Mouse (Mus musculus) left cerebral cortex, postnatal 25 days (tissue): ENCODE results near the gene Lef1. TPM values are rescaled to one million over a fixed set of nuclear protein-coding genes. Genes with fewer than 3 reads are reported as not detected.

Experiments used
- DNase-seq, 2 experiments: peaks; one replicate each; pipeline ENCODE4 v3.0.0; 2022; ENCODE audit warnings: low spot score in 2 of 2, mixed read lengths in 1 of 2
- intact Hi-C: fragments of 180-260 bp; cut with DNase I; formaldehyde crosslinking; loops from one replicate; pipeline ENCODE4 v1.15.1; 2025
- total RNA-seq, 2 experiments: library from RNA; stranded (reverse); gene quantifications; 2 replicates each; pipeline ENCODE4 v1.2.3; 2021

Gene Lef1
- total RNA-seq, 2 experiments from 2014 or later: 6.3 to 6.4 TPM

GRCm38 (mm10) chr3:131170099-131170643 is 59.9 kb downstream of the Lef1 start:
- DNase-seq: no peak
- intact Hi-C loops: no loop called here

GRCm38 (mm10) chr3:131171292-131171960 is 61.2 kb downstream of the Lef1 start:
- DNase-seq: no peak

GRCm38 (mm10) chr3:131172293-131172692 is 62.0 kb downstream of the Lef1 start:
- DNase-seq: no peak
- intact Hi-C loops: no loop called here

More at GRCm38 (mm10) chr3:131171292-131171960, 61.2 kb downstream of the Lef1 start:
- intact Hi-C loops: no loop called here

GRCm38 (mm10) chr3:131181006-131181405 is 70.7 kb downstream of the Lef1 start:
- intact Hi-C loops: no loop called here
- no peak for DNase-seq

- intact Hi-C loops: no loop called here
- no peak for DNase-seq
These were observed 71.9 kb downstream of the Lef1 start for GRCm38 (mm10) chr3:131182158-131182557.

- no peak for DNase-seq
- intact Hi-C loops: no loop called here
These were observed 75.9 kb downstream of the Lef1 start for GRCm38 (mm10) chr3:131186193-131186592.

- no peak for DNase-seq
- intact Hi-C loops: no loop called here
These were observed 80.0 kb downstream of the Lef1 start for GRCm38 (mm10) chr3:131190239-131190638.

- intact Hi-C loops: no loop called here
- no peak for DNase-seq
These were observed 80.5 kb downstream of the Lef1 start for GRCm38 (mm10) chr3:131190671-131191367.

GRCm38 (mm10) chr3:131191454-131191853 is 81.2 kb downstream of the Lef1 start:
- intact Hi-C loops: no loop called here
- DNase-seq: no peak

GRCm38 (mm10) chr3:131196050-131196449 is 85.8 kb downstream of the Lef1 start:
- peak in 1 of 2 experiments; percentile 13 for DNase-seq
- intact Hi-C loops: no loop called here

GRCm38 (mm10) chr3:131196507-131197019 is 86.3 kb downstream of the Lef1 start:
- intact Hi-C loops: no loop called here
- DNase-seq: no peak

GRCm38 (mm10) chr3:131198991-131199390 is 88.7 kb downstream of the Lef1 start:
- DNase-seq: peak in 1 of 2 experiments; percentile 46
- intact Hi-C loops: no loop called here

- DNase-seq: no peak
- intact Hi-C loops: loop anchor here (5.0 kb wide), 1 partner anchor 87 kb away; the partner anchor contains the start of gene Lef1
These were observed 89.5 kb downstream of the Lef1 start for GRCm38 (mm10) chr3:131199590-131200288.

- intact Hi-C loops: loop anchor here (5.0 kb wide), 1 partner anchor 90 kb away; the partner anchor contains the start of gene Lef1
- DNase-seq: no peak
These were observed 92.0 kb downstream of the Lef1 start for GRCm38 (mm10) chr3:131202311-131202710.

GRCm38 (mm10) chr3:131207846-131208245 is 97.6 kb downstream of the Lef1 start:
- intact Hi-C loops: no loop called here

GRCm38 (mm10) chr3:131208265-131208891 is 98.1 kb downstream of the Lef1 start:
- DNase-seq: no peak
- intact Hi-C loops: no loop called here

More at GRCm38 (mm10) chr3:131207846-131208245, 97.6 kb downstream of the Lef1 start:
- no peak for DNase-seq

- intact Hi-C loops: no loop called here
- no peak for DNase-seq
These were observed 101.9 kb downstream of the Lef1 start for GRCm38 (mm10) chr3:131212200-131212599.

- DNase-seq: no peak
- intact Hi-C loops: no loop called here
These were observed 103.9 kb downstream of the Lef1 start for GRCm38 (mm10) chr3:131214060-131214658.

GRCm38 (mm10) chr3:131214841-131215240 is 104.6 kb downstream of the Lef1 start:
- intact Hi-C loops: loop anchor here (5.0 kb wide), 1 partner anchor 103 kb away; the partner anchor contains the start of gene Lef1
- DNase-seq: peak; percentile 20 to 23
